ENCODE assay signal across 8 mouse cellular contexts in the genomic region with DNA sequence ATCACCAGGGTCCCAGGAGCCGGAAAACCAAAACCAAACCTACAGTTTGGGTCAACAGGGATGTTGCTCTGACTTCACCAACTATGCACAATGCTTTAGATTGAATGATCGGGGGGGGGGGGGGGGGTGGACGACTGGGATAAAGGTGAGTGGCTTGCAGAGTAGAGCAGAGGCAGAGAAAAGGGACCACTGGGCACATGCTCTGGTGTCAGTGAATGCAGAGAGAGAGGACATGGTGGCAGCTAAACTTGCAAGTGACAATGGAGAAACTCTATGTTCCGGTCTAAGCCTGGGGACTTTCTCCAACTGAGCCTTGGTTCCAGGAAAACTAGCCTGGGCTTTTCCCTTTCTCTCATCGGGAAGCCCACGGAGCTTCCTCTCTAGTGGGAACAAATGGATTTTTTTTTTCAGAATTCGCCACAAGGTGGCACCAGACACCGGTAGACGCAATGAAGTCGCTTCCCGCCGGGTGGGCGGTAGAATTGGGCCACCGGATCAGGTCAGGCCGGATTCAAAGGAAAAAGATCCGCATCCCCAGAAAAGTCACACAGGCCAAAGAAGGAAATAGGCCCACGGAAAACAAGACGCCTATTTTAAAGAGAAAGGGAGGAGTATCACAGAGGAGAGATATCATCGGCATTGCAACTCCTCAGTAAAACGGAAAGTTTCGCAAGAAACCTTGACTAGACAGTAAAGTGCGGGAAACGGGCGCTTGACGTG. TPM values are rescaled to one million over a fixed set of nuclear protein-coding genes. Genes with fewer than 3 reads are reported as not detected.
A peak's percentile ranks its signal among the peaks of the same experiment; 100 is the strongest.
DNase-seq lines count a peak whose midpoint lies in the region; ATAC-seq and TF ChIP-seq lines count a peak whose summit lies in the region.

No protein-coding gene starts in this region.

- H3K4me1 ChIP-seq in hindbrain, embryonic 10.5 days (replicated peaks): peaks cover 11% of the 10 kb centered on the region
- H3K4me1 ChIP-seq in lung, postnatal 0 days (ENCODE audit: insufficient read depth, low read depth, low read length): peaks cover 8% of the 10 kb centered on the region; the same call in 1 of the 2 replicates

- peak; percentile 57 for ATAC-seq in lung, postnatal 0 days

- H3K9ac ChIP-seq in lung, postnatal 0 days (replicated peaks; ENCODE audit: low read depth): no peak overlapping the region

- H3K9me3 ChIP-seq in hindbrain, embryonic 10.5 days: no peaks in the 10 kb centered on the region
- no peaks in the 10 kb centered on the region for H3K9me3 ChIP-seq in lung, postnatal 0 days (ENCODE audit: low read length)

- H3K4me3 ChIP-seq in hindbrain, embryonic 10.5 days: peak overlapping the region; percentile 49
- peak overlapping the region; percentile 37 for H3K4me3 ChIP-seq in lung, postnatal 0 days (ENCODE audit: low read depth, low read length)

- H3K36me3 ChIP-seq in hindbrain, embryonic 10.5 days: peaks cover 14% of the 10 kb centered on the region
- 0 out of 2 replicates have a peak, but pooled peaks cover 8% of the 10 kb centered on the region for H3K36me3 ChIP-seq in lung, postnatal 0 days (ENCODE audit: insufficient read depth, low read length)

- peak overlapping the region; percentile 55 for H3K4me2 ChIP-seq in lung, postnatal 0 days (replicated peaks; ENCODE audit: low read depth, low read length)

- WGBS in hindbrain, embryonic 10.5 days: 11% methylated on average over 25 of the region's 25 CpGs
- WGBS in lung, postnatal 0 days: 5% methylated on average over 24 of the region's 25 CpGs

- peak; percentile 70; the same call in 1 of the 2 replicates for TF ChIP-seq EP300 in lung, postnatal 0 days (IDR thresholded peaks at IDR 0.05)

- peak overlapping the region; percentile 70 for H3K27ac ChIP-seq in hindbrain, embryonic 10.5 days
- H3K27ac ChIP-seq in lung, postnatal 0 days (ENCODE audit: low read length): no peak overlapping the region

- peak; percentile 87 for DNase-seq in MN1 (ENCODE audit: low spot score)
- peak; percentile 91 for DNase-seq in cerebellum, adult 8-10 months
- DNase-seq in forelimb bud, embryonic 11.5 days (ENCODE audit: low read depth, low spot score): peak; percentile 88
- DNase-seq in hindbrain, embryonic 10.5 days (ENCODE audit: low spot score): peak; percentile 76
- peak; percentile 64 for DNase-seq in layer of hippocampus, adult 9-10 months (ENCODE audit: low spot score)
- DNase-seq in lung, postnatal 0 days (ENCODE audit: low spot score): peak; percentile 87
- DNase-seq in ovary, postnatal 10 days (ENCODE audit: low spot score): peak; percentile 49
- DNase-seq in thymus, postnatal 36 days: peak; percentile 71 to 78

- TF ChIP-seq CTCF in lung, postnatal 0 days (IDR thresholded peaks at IDR 0.05): peak; percentile 85

- peaks cover 10% of the 10 kb centered on the region for H3K27me3 ChIP-seq in hindbrain, embryonic 10.5 days (ENCODE audit: insufficient read depth, poor library complexity, severe bottlenecking)
- H3K27me3 ChIP-seq in lung, postnatal 0 days (replicated peaks; ENCODE audit: insufficient read depth, low read length): no peaks in the 10 kb centered on the region

RNA-seq across cellular contexts. Expression of gene Il20rb, which starts 32.5 kb away (rescaled TPM):
- 1.1 and 1.6 TPM in 2 replicates for polyA plus RNA-seq in hindbrain, embryonic 10.5 days (2016; fragmentation: Nextera tagmentation; extraction: Ambion mirVana)
- 1.9 and 2.2 TPM in 2 replicates for polyA plus RNA-seq in lung, postnatal 0 days (2015; fragmentation: Nextera tagmentation; extraction: Ambion mirVana)
